Mouse (Mus musculus) heart, embryonic 15.5 days (tissue): Measurements from ENCODE around the gene Atrnl1. TPM values are rescaled to one million over a fixed set of nuclear protein-coding genes. Genes with fewer than 3 reads are reported as not detected.
"Not testable (repeated sequence)": the region's sequence is repeated elsewhere in the genome, so short reads cannot be mapped to it uniquely, and the experiment has no call there.

Experiments
- ATAC-seq: fragments of 200-750 bp; cut with Nextera tagmentation; replicated peaks from 2 replicates; pipeline ENCODE4 v1.8.0; 2017; ENCODE audit warnings: low read depth, moderate TSS enrichment; ENCODE audit not compliant: insufficient number of reproducible peaks, insufficient read depth, low FRiP score
- H3K27ac ChIP-seq: fragments of 300-500 bp; sonication (generic); 2 replicates; pipeline ENCODE4 v1.5.1; 2015; ENCODE audit warnings: mild to moderate bottlenecking, inconsistent platforms
- H3K27me3 ChIP-seq: fragments of 300-500 bp; sonication (generic); 2 replicates; pipeline ENCODE4 v1.6.1; 2015; ENCODE audit warnings: inconsistent platforms
- H3K36me3 ChIP-seq: fragments of 300-500 bp; sonication (generic); 2 replicates; pipeline ENCODE4 v1.6.1; 2015; ENCODE audit warnings: mild to moderate bottlenecking, inconsistent platforms
- H3K4me1 ChIP-seq: fragments of 300-500 bp; sonication (generic); replicated peaks from 2 replicates; pipeline ENCODE4 v1.6.1; 2015; ENCODE audit warnings: inconsistent platforms
- H3K4me2 ChIP-seq: fragments of 300-500 bp; sonication (generic); 2 replicates; pipeline ENCODE4 v1.6.1; 2015; ENCODE audit warnings: inconsistent platforms, mild to moderate bottlenecking, moderate library complexity
- H3K4me3 ChIP-seq: fragments of 300-500 bp; sonication (generic); 2 replicates; pipeline ENCODE4 v1.5.1; 2015; ENCODE audit warnings: mild to moderate bottlenecking, inconsistent platforms
- H3K9ac ChIP-seq: fragments of 300-500 bp; sonication (generic); 2 replicates; pipeline ENCODE4 v1.6.1; 2015; ENCODE audit warnings: mild to moderate bottlenecking, inconsistent platforms
- H3K9me3 ChIP-seq: fragments of 300-500 bp; sonication (generic); replicated peaks from 2 replicates; pipeline ENCODE4 v1.6.1; 2016; ENCODE audit warnings: inconsistent platforms
- WGBS: fragments of 180-500 bp; shearing (Covaris S2); methylation state at CpG from one replicate; pipeline ENCODE4 v1.1.7; 2015; ENCODE audit warnings: mixed read lengths; 5-methylcytosine and 5-hydroxymethylcytosine counted together
- polyA plus RNA-seq: library from polyadenylated mRNA; unstranded; fragments of >200 nt; fragmentation: Nextera tagmentation; extraction: Ambion mirVana; gene quantifications from 2 replicates; pipeline ENCODE4 v1.2.1, GENCODE M21; 2015

Gene Atrnl1
- polyA plus RNA-seq, 1 experiment from 2014 or later, result 2.9 TPM

GRCm38 (mm10) chr19:57975201-57975600, 364.4 kb downstream of the Atrnl1 start:
- Histone ChIP-seq H3K4me1 (no peaks in the 10 kb centered on the region; the same call in 1 of the 2 replicates), H3K27me3 (no peaks in the 10 kb centered on the region), H3K27ac (no peak overlapping the region), H3K9ac (no peak overlapping the region), H3K9me3 (no peaks in the 10 kb centered on the region), H3K4me3 (no peak overlapping the region), H3K36me3 (no peaks in the 10 kb centered on the region), H3K4me2 (no peak overlapping the region)
- ATAC-seq, result no peak
- 90% methylated on average over 6 of the region's 6 CpGs for WGBS

DNA sequence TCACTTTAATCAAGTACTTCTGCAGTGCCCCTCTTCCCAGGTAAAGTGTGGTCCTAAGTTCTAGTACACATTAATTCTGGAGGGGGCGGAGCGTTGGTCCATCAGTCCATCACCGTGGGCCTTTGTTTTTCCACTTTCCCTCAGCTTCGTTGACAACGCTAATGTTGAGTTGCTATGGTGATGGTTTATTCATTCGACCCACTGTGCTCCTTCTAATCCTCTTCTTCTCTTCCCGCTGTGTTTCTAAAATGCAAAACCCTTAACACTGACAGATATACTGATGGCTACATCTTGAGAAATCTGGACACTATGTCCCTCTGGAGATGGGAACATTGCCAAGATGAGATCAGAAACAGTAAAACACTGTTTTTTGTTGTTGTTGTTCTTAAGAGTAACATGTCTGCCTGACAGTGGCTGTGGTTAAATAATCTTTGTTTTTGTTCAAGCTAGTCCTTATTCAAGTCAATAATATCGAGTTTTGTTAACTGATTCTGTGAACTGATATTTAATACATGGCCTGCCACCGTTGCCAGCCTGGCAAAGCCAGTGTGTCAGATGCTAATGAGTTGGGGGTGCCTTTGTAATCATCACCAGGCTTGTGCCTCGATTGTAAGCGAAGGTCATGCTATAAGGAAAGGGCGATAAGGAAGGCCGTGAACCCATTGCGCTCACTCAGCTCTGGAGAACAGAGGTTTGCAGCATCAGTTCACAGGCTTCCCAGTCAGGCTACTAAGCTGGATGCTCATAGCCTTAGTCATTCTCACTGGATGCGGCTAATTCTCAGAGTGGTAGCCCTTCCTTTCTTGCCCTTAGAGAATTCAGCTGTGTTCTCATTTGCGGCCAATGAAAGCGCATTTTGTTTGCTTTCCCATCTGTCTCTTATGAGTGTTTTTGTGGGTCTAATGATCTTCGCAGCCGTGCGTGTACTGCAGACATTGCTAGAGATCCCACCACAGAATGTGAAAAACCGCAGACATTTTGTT, 375.4 kb downstream of the Atrnl1 start:
- 87% methylated on average over 21 of the region's 21 CpGs for WGBS
- no peak overlapping the region for H3K4me3 ChIP-seq
- 0 out of 2 replicates have a peak, but pooled peaks cover 4% of the 10 kb centered on the region for H3K4me1 ChIP-seq
- H3K4me2 ChIP-seq, result no peak overlapping the region
- no peaks in the 10 kb centered on the region for H3K27me3 ChIP-seq
- H3K36me3 ChIP-seq, result no peaks in the 10 kb centered on the region
- no peak overlapping the region for H3K27ac ChIP-seq
- H3K9me3 ChIP-seq, result no peaks in the 10 kb centered on the region
- ATAC-seq, result no peak
- no peak overlapping the region for H3K9ac ChIP-seq

DNA sequence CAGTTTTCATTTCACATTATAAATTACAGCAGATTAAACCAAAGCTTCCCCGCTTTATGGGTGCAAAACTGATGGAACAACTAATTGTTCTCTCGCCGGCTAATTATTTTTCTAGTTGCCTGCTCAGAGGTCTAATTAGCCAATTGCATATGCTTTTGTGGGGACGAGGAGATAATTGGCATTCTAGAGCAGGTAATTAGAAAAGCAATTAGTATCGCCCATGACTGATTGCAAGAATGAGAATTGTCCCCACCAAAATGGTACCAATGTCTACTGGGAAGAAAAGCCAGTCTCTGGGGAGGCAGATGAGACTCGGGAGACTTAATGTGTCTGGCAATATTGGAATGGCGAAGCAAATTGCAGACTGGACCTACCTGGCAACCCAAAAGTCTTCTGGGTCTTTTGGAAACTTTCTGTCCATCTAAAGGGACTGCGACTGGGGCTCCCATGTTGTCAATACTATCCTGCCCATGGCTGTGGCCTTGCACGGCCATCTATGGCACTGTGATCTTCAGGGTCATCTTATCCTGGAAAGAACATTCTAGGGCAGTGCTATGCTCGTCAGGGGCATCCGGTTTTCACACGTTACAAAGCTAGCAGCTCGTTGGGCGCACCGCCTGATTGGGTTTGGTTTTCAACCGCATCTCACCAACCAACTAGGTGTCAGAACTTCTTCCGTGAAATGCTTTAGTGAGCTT, 377.0 kb downstream of the Atrnl1 start:
- Histone ChIP-seq H3K4me1 (0 out of 2 replicates have a peak, but pooled peaks cover 4% of the 10 kb centered on the region), H3K9ac (no peak overlapping the region), H3K27ac (no peak overlapping the region), H3K4me3 (no peak overlapping the region), H3K4me2 (no peak overlapping the region), H3K9me3 (no peaks in the 10 kb centered on the region), H3K27me3 (no peaks in the 10 kb centered on the region), H3K36me3 (no peaks in the 10 kb centered on the region)
- no peak for ATAC-seq
- 90% methylated on average over 17 of the region's 17 CpGs for WGBS

DNA sequence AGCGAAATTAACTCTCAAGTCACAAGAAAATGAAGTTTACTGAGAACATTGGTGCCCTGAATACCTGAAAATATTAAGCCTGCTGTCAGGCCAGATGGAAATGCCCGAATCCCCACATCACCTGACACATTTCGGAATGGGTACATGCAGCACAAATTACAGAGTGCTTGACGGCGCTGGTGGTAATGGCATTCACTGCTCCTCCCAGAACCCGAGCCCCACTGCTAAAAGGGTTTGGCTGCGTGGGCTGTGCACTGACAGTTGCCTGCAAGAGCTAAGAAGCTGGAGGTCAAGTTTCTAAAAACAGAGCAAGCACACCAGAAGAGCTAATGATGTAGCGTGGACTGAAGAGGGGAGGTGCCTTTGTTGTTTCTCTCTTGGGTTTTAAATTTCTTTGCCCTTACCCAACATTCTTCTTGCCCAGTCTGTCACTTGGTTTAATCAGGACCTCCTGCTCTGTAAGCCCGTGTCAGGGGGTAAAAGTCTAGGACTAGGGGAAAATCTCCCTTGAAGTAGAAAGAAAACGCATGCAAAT, 377.8 kb downstream of the Atrnl1 start:
- 55% methylated on average over 10 of the region's 10 CpGs for WGBS
- no peaks in the 10 kb centered on the region for H3K36me3 ChIP-seq
- H3K4me3 ChIP-seq, result no peak overlapping the region
- no peaks in the 10 kb centered on the region for H3K27me3 ChIP-seq
- H3K4me2 ChIP-seq, result no peak overlapping the region
- H3K9me3 ChIP-seq, result no peaks in the 10 kb centered on the region
- H3K27ac ChIP-seq, result no peak overlapping the region
- H3K9ac ChIP-seq, result no peak overlapping the region
- 0 out of 2 replicates have a peak, but pooled peaks cover 4% of the 10 kb centered on the region for H3K4me1 ChIP-seq
- no peak for ATAC-seq

- ATAC-seq, result no peak
- H3K4me1 ChIP-seq, result 0 out of 2 replicates have a peak, but pooled peaks cover 4% of the 10 kb centered on the region
- WGBS, result 84% methylated on average over 14 of the region's 14 CpGs
- H3K4me3 ChIP-seq, result no peak overlapping the region
- H3K27ac ChIP-seq, result no peak overlapping the region
- no peaks in the 10 kb centered on the region for H3K9me3 ChIP-seq
- no peaks in the 10 kb centered on the region for H3K36me3 ChIP-seq
- no peak overlapping the region for H3K9ac ChIP-seq
- H3K4me2 ChIP-seq, result no peak overlapping the region
- H3K27me3 ChIP-seq, result no peaks in the 10 kb centered on the region
Measured at GRCm38 (mm10) chr19:57991099-57991760, 380.4 kb downstream of the Atrnl1 start.

DNA sequence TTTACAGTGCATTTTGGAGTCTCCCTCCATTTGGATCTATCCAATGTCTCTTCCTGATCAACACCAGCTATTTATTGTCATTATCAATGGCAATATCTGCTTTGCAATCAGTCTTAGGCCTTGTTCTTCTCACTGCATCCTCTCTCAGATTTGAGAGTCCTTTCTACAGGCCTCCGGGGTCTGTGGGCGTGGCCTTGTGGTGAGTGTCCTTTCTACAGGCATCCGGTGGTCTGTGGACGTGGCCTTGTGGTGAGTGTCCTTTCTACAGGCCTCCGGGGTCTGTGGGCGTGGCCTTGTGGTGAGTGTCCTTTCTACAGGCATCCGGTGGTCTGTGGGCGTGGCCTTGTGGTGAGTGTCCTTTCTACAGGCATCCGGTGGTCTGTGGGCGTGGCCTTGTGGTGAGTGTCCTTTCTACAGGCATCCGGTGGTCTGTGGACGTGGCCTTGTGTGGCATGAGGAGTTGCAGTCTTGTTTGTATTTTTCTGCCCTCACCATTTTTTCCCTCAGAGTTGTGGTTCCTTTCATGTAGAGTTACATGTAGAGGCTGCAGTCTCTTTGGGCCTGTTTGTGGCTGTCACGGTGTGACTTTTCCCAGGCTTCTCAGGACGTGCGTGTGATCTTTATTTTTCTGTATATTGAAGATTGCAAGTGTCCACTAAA, 383.5 kb downstream of the Atrnl1 start:
- H3K4me1 ChIP-seq, ATAC-seq, H3K4me2 ChIP-seq, H3K4me3 ChIP-seq, H3K27me3 ChIP-seq, H3K9me3 ChIP-seq, H3K27ac ChIP-seq, H3K9ac ChIP-seq, H3K36me3 ChIP-seq: not testable (repeated sequence)
- WGBS, result 85% methylated on average over 15 of the region's 15 CpGs

GRCm38 (mm10) chr19:57995015-57995414, 384.2 kb downstream of the Atrnl1 start:
- Histone ChIP-seq H3K9ac (no peak overlapping the region), H3K4me2 (no peak overlapping the region), H3K27me3 (no peaks in the 10 kb centered on the region), H3K4me1 (no peaks in the 10 kb centered on the region), H3K4me3 (no peak overlapping the region), H3K27ac (no peak overlapping the region), H3K9me3 (no peaks in the 10 kb centered on the region), H3K36me3 (no peaks in the 10 kb centered on the region)
- WGBS, result 90% methylated on average over 8 of the region's 8 CpGs
- ATAC-seq, result no peak

DNA sequence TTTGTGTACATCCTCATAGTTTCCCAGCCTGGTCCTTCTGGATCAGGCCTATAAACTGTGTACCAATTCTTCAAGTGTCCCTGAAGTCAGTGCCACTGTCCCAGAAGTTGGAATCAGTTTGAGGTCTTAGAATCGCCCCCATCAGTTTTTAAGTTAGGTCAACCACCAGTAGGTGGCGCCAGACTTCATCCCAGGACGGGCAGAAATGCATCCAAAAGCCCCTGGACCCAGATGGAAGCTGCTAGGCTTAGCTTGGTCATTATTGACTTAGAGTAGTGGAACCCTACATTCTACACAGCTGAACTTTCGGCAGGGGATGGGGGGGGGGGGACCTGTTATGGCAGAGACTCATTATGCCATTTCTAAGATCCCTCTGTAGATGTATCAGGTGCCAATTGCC, 387.1 kb downstream of the Atrnl1 start:
- Histone ChIP-seq H3K9me3 (no peaks in the 10 kb centered on the region), H3K4me1 (no peaks in the 10 kb centered on the region), H3K27me3 (no peaks in the 10 kb centered on the region), H3K36me3 (no peaks in the 10 kb centered on the region), H3K27ac (no peak overlapping the region), H3K9ac (no peak overlapping the region), H3K4me3 (no peak overlapping the region), H3K4me2 (no peak overlapping the region)
- ATAC-seq, result no peak
- 44% methylated on average over 4 of the region's 4 CpGs for WGBS

GRCm38 (mm10) chr19:58011636-58012035, 400.8 kb downstream of the Atrnl1 start:
- Histone ChIP-seq H3K27me3 (no peaks in the 10 kb centered on the region), H3K9me3 (no peaks in the 10 kb centered on the region), H3K27ac (no peak overlapping the region), H3K4me1 (peaks cover under 1% of the 10 kb centered on the region; the same call in 1 of the 2 replicates), H3K4me3 (no peak overlapping the region), H3K36me3 (no peaks in the 10 kb centered on the region), H3K9ac (no peak overlapping the region), H3K4me2 (no peak overlapping the region)
- 74% methylated on average over 1 of the region's 1 CpGs for WGBS
- no peak for ATAC-seq

- Histone ChIP-seq H3K27ac (no peak overlapping the region), H3K4me2 (no peak overlapping the region), H3K4me1 (peaks cover 13% of the 10 kb centered on the region), H3K36me3 (no peaks in the 10 kb centered on the region), H3K9me3 (no peaks in the 10 kb centered on the region), H3K27me3 (no peaks in the 10 kb centered on the region), H3K4me3 (no peak overlapping the region), H3K9ac (no peak overlapping the region)
- 90% methylated on average over 6 of the region's 6 CpGs for WGBS
- ATAC-seq, result no peak
Measured at GRCm38 (mm10) chr19:58015741-58016140, 404.9 kb downstream of the Atrnl1 start.
